Mouse (Mus musculus): ENCODE results near the gene Treml4. TPM values are rescaled to one million over a fixed set of nuclear protein-coding genes. Genes with fewer than 3 reads are reported as not detected.

Gene Treml4
- 3.2 and 6.5 TPM in 2 replicates for polyA plus RNA-seq (2012; ENCODE audit: low replicate concordance)

GRCm38 (mm10) chr17:48263741-48264362 lies at the start of gene Treml4:
TSS of gene Treml4 (plus strand) at chr17:48264295.

DNA sequence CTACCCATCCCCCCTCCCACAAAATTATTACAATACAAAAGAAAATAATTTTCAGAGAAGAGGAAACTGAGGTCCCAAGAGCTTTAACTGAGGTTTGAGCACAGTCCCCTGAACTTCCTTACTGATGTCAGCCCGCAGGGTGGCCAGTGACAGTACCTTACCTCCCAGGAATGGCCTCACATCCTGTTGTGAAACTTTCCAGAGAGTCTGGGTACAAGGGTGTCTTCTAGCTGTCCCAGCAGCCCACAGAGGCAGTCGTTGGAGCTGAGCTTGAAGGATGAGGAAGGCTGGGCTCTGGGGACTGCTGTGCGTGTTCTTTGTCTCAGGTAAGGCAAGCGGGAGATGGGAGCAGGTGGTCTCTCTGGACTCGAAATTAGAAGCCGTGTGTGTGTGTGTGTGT lies 31.6 kb upstream of the Treml4 start, which contains the start of gene Trem1:
Trem1 (plus strand) TSS at position 251 of the 400 bp plus-strand sequence.

DNA sequence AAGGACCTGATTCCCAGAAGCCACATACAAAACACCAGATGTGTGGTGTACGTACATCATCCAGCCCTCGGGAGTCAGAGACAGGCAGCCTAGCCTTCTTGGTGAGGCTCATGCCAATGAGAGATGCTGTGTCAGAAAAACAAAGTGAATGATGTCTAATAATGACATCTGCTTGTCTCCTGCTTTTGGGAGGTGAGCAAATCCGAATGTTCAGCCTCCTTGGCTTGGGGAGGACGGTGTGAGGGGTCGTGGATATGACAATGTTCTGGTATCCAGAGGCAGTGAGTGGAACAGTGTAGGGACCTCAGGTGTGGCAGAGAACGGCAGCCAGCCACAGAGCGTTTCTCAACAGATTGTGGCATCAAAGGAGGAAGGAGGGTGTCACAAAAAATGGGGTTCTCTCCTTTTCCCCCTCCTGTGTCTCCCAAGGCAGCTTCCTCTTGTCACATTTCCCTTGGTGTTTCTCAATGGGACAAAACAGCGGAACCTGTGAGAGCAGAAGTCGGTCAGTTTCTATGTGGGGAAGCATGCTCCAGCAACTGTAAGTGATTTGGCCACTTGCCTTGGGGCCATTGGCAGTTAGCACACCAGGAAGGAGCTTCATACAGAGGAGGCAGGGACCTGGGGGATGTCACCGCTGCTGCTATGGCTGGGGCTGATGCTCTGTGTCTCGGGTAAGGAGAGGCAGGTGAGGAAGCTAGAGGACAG lies 16.7 kb upstream of the Treml4 start, which contains the start of gene Trem3:
Trem3 (plus strand) TSS at position 557 of the 708 bp plus-strand sequence.

DNA sequence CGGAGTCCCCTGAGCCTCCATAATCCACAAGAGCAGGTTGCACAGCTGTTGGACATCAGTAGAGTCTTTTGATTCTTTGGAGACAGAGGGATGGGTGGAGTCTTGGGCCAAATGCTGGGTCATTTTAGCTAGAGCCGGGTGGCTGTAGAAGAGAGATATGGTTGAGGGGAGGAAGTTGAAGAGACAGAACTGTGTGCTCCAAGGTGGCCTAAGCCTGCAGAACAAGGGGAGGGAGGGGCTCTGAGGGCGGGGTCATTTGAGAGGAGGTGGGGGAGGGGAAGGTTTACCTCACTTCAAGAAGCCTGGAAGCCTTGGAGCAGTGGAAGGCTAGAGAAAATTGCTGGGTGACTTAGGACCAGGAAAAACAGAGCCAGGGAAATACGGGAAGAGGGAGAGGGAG lies 35.1 kb downstream of the Treml4 start, which contains the start of gene Treml2:
Treml2 (plus strand) TSS at position 296 of the 400 bp plus-strand sequence.

DNA sequence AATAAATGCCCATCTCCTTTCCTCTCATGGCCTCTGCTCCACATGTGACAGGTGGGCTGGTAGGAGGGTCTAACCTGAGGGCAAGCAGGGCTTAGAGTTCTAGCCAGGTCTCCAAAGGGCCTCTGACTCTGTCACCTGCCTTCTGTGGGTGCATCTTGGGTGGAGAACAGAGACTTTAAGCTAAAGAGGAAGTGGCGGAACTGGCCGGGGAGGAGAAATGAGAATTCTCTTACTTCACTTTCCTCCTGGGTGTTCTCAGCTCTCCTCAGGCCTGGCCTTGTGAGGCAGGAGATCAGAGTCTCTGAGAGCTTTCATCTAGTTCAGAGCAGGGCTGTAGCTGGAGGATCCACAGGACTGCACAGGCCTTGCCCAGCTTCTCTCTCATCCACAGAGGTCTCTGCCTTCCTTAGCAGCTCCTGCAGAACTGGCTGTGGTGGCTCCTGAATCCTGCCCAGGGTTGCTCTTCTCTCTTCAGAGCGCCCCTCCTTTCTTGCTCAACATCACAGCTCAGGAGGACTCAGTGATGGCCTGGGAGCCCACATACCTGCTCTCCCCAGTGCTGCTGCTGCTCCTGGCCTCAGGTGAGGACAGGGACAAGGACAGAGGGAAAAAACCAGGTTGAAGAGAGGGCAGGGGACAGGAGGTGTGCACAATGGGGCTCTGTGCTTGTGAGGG lies 51.9 kb downstream of the Treml4 start, which contains the start of gene B430306N03Rik:
B430306N03Rik (plus strand) TSS at position 237 of the 675 bp plus-strand sequence.

Other genes starting within 250 kb of the Treml4 start
- not detected in 2 replicates for gene 1700122O11Rik, start 226.0 kb upstream of the Treml4 start, polyA plus RNA-seq (2012; ENCODE audit: low replicate concordance)
- not detected in 2 replicates for gene 1700067P10Rik, start 175.0 kb upstream of the Treml4 start, polyA plus RNA-seq (2012; ENCODE audit: low replicate concordance)
- not detected in 2 replicates for gene 9830107B12Rik, start 118.0 kb upstream of the Treml4 start, polyA plus RNA-seq (2012; ENCODE audit: low replicate concordance)
- 0.17 TPM in 1 of 2 replicates, not detected in the other for gene A530064D06Rik, start 97.0 kb upstream of the Treml4 start, polyA plus RNA-seq (2012; ENCODE audit: low replicate concordance)
- gene Trem1, start 31.5 kb upstream of the Treml4 start, polyA plus RNA-seq (2012; ENCODE audit: low replicate concordance): not detected in 2 replicates
- not detected in 2 replicates for gene Trem3, start 16.5 kb upstream of the Treml4 start, polyA plus RNA-seq (2012; ENCODE audit: low replicate concordance)
- gene Treml2, start 35.2 kb downstream of the Treml4 start, polyA plus RNA-seq (2012; ENCODE audit: low replicate concordance): 6.5 and 10.4 TPM in 2 replicates
- gene B430306N03Rik, start 51.8 kb downstream of the Treml4 start, polyA plus RNA-seq (2012; ENCODE audit: low replicate concordance): 1.1 and 2.0 TPM in 2 replicates
- 0.17 and 0.53 TPM in 2 replicates for gene Trem2, start 82.1 kb downstream of the Treml4 start, polyA plus RNA-seq (2012; ENCODE audit: low replicate concordance)
- gene Treml1, start 95.6 kb downstream of the Treml4 start, polyA plus RNA-seq (2012; ENCODE audit: low replicate concordance): 0.50 and 2.9 TPM in 2 replicates
- gene Nfya, start 145.6 kb downstream of the Treml4 start, polyA plus RNA-seq (2012; ENCODE audit: low replicate concordance): 16.0 and 20.8 TPM in 2 replicates
- 1.9 and 18.5 TPM in 2 replicates for gene Oard1, start 145.7 kb downstream of the Treml4 start, polyA plus RNA-seq (2012; ENCODE audit: low replicate concordance)
- 0.16 and 0.28 TPM in 2 replicates for gene Apobec2, start 168.6 kb downstream of the Treml4 start, polyA plus RNA-seq (2012; ENCODE audit: low replicate concordance)
- gene Tspo2, start 187.2 kb downstream of the Treml4 start, polyA plus RNA-seq (2012; ENCODE audit: low replicate concordance): 16.4 and 26.4 TPM in 2 replicates
- 3.7 and 6.8 TPM in 2 replicates for gene Unc5cl, start 190.6 kb downstream of the Treml4 start, polyA plus RNA-seq (2012; ENCODE audit: low replicate concordance)

Data from leukemia stem cell, adult 10-12 weeks (primary cell).